Mouse (Mus musculus): ENCODE measurements around the gene Pld2. TPM values are rescaled to one million over a fixed set of nuclear protein-coding genes. Genes with fewer than 3 reads are reported as not detected.
A peak's percentile ranks its signal among the peaks of the same experiment; 100 is the strongest.

Gene Pld2
- 18.9 and 19.9 TPM in 2 replicates for polyA plus RNA-seq (2012; rRNA removed)

- TF ChIP-seq POLR2A (IDR thresholded peaks at IDR 0.05; ENCODE audit: borderline replicate concordance, extremely low read depth, insufficient read depth, insufficient read length, poor library complexity, severe bottlenecking) (no peak), CTCF (IDR thresholded peaks at IDR 0.05; ENCODE audit: borderline replicate concordance, extremely low read depth, insufficient read depth, insufficient read length) (peak; percentile 64)
Observed at GRCm38 (mm10) chr11:70539877-70540587, at the start of gene Pld2. Gene Pld2 (plus strand): TSS chr11:70540064.

GRCm38 (mm10) chr11:70499566-70500475 lies 40.0 kb upstream of the Pld2 start:
- no peak for TF ChIP-seq POLR2A (IDR thresholded peaks at IDR 0.05; ENCODE audit: borderline replicate concordance, extremely low read depth, insufficient read depth, insufficient read length, poor library complexity, severe bottlenecking)
- 0 out of 2 replicates have a peak, but pooled peaks have one; percentile 4 for TF ChIP-seq CTCF (IDR thresholded peaks at IDR 0.05; ENCODE audit: borderline replicate concordance, extremely low read depth, insufficient read depth, insufficient read length)
- no peak for DNase-seq (ENCODE audit: low read depth)

More at GRCm38 (mm10) chr11:70539877-70540587, at the start of gene Pld2:
- DNase-seq (ENCODE audit: low read depth): peak; percentile 80

GRCm38 (mm10) chr11:70500476-70500812 lies 39.4 kb upstream of the Pld2 start:
- no peak for DNase-seq (ENCODE audit: low read depth)
- TF ChIP-seq CTCF (IDR thresholded peaks at IDR 0.05; ENCODE audit: borderline replicate concordance, extremely low read depth, insufficient read depth, insufficient read length) (no peak), POLR2A (IDR thresholded peaks at IDR 0.05; ENCODE audit: borderline replicate concordance, extremely low read depth, insufficient read depth, insufficient read length, poor library complexity, severe bottlenecking) (no peak)

- no peak for DNase-seq (ENCODE audit: low read depth)
- TF ChIP-seq CTCF (IDR thresholded peaks at IDR 0.05; ENCODE audit: borderline replicate concordance, extremely low read depth, insufficient read depth, insufficient read length): no peak
- no peak for TF ChIP-seq POLR2A (IDR thresholded peaks at IDR 0.05; ENCODE audit: borderline replicate concordance, extremely low read depth, insufficient read depth, insufficient read length, poor library complexity, severe bottlenecking)
Observed at GRCm38 (mm10) chr11:70502018-70502417, 37.8 kb upstream of the Pld2 start.

GRCm38 (mm10) chr11:70504970-70505369 lies 34.9 kb upstream of the Pld2 start, which contains the start of gene Tm4sf5:
Gene Tm4sf5 (plus strand): TSS chr11:70505244.
- no peak for DNase-seq (ENCODE audit: low read depth)
- no peak for TF ChIP-seq CTCF (IDR thresholded peaks at IDR 0.05; ENCODE audit: borderline replicate concordance, extremely low read depth, insufficient read depth, insufficient read length)
- TF ChIP-seq POLR2A (IDR thresholded peaks at IDR 0.05; ENCODE audit: borderline replicate concordance, extremely low read depth, insufficient read depth, insufficient read length, poor library complexity, severe bottlenecking): no peak

- TF ChIP-seq POLR2A (IDR thresholded peaks at IDR 0.05; ENCODE audit: borderline replicate concordance, extremely low read depth, insufficient read depth, insufficient read length, poor library complexity, severe bottlenecking) (no peak), CTCF (IDR thresholded peaks at IDR 0.05; ENCODE audit: borderline replicate concordance, extremely low read depth, insufficient read depth, insufficient read length) (peak; percentile 61; the same call in 1 of the 2 replicates)
- peak; percentile 63 for DNase-seq (ENCODE audit: low read depth)
Observed at GRCm38 (mm10) chr11:70506385-70506784, 33.5 kb upstream of the Pld2 start.

- DNase-seq (ENCODE audit: low read depth): no peak
- TF ChIP-seq POLR2A (IDR thresholded peaks at IDR 0.05; ENCODE audit: borderline replicate concordance, extremely low read depth, insufficient read depth, insufficient read length, poor library complexity, severe bottlenecking): no peak
- TF ChIP-seq CTCF (IDR thresholded peaks at IDR 0.05; ENCODE audit: borderline replicate concordance, extremely low read depth, insufficient read depth, insufficient read length): no peak
Observed at GRCm38 (mm10) chr11:70506962-70507515, 32.8 kb upstream of the Pld2 start.

GRCm38 (mm10) chr11:70509753-70510564 lies 29.9 kb upstream of the Pld2 start:
- peak; percentile 76 for DNase-seq (ENCODE audit: low read depth)
- TF ChIP-seq CTCF (IDR thresholded peaks at IDR 0.05; ENCODE audit: borderline replicate concordance, extremely low read depth, insufficient read depth, insufficient read length) (peak; percentile 84), POLR2A (IDR thresholded peaks at IDR 0.05; ENCODE audit: borderline replicate concordance, extremely low read depth, insufficient read depth, insufficient read length, poor library complexity, severe bottlenecking) (no peak)

- no peak for DNase-seq (ENCODE audit: low read depth)
- TF ChIP-seq POLR2A (IDR thresholded peaks at IDR 0.05; ENCODE audit: borderline replicate concordance, extremely low read depth, insufficient read depth, insufficient read length, poor library complexity, severe bottlenecking) (no peak), CTCF (IDR thresholded peaks at IDR 0.05; ENCODE audit: borderline replicate concordance, extremely low read depth, insufficient read depth, insufficient read length) (no peak)
Observed at GRCm38 (mm10) chr11:70511242-70511641, 28.6 kb upstream of the Pld2 start.

- no peak for DNase-seq (ENCODE audit: low read depth)
- TF ChIP-seq CTCF (IDR thresholded peaks at IDR 0.05; ENCODE audit: borderline replicate concordance, extremely low read depth, insufficient read depth, insufficient read length) (no peak), POLR2A (IDR thresholded peaks at IDR 0.05; ENCODE audit: borderline replicate concordance, extremely low read depth, insufficient read depth, insufficient read length, poor library complexity, severe bottlenecking) (no peak)
Observed at GRCm38 (mm10) chr11:70511825-70512224, 28.0 kb upstream of the Pld2 start.

Data from brain, embryonic 14.5 days (tissue).